Comparison of ENCODE assay signal across 8 mouse cellular contexts in the genomic region with DNA sequence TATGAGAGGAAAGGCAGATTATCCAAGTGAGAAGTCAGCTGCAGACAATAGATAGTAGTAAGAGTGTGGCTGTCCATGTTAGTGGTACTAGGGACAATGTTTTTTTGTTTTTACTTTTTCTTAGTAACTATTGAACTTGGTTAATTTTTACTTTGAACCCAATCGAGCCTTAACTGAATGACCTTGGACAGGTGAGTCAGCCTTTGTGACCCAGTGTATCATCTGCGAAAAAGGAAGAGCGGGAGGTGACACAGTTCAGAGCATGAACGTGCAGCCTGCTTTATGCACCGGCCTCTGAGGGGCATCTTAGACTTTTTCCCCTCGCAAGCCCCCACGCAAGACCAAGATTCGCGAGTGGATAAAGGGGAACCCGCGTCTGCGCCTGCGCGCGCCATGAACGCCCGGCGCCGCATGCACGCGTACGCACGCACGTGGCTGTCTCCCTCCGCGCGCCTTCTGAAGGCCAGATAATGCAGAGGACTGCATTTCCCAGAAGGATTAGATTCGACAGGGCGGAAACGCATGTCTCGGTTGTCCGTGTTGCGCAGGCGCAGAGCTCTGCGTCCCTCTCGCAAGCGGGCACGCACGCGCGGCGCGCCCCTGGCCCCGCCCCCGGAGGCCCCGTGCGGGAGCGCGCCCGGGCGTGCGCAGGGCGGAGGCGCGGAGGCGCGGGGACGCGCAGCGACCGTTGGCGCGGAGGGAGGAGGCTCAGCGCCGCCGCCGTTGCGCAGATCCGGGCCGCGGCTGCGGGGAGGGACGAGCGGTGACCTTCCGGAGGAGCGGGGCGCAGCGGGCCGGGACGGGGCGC. TPM values are rescaled to one million over a fixed set of nuclear protein-coding genes. Genes with fewer than 3 reads are reported as not detected.
DNase-seq lines count a peak whose midpoint lies in the region; ATAC-seq lines count a peak whose summit lies in the region.

No protein-coding gene starts in this region.

- H3K9ac ChIP-seq in kidney, embryonic 15.5 days, result peak overlapping the region; percentile 100

- H3K9me3 ChIP-seq in heart, embryonic 10.5 days, result no peaks in the 10 kb centered on the region
- no peaks in the 10 kb centered on the region for H3K9me3 ChIP-seq in kidney, embryonic 15.5 days (replicated peaks)

- peak; percentile 74 for ATAC-seq in erythroblast, adult 5-6 weeks (replicated peaks; ENCODE audit: low FRiP score, poor library complexity, severe bottlenecking)
- peak; percentile 33 for ATAC-seq in kidney, embryonic 15.5 days (replicated peaks; ENCODE audit: low FRiP score)
- ATAC-seq in monocyte, adult 5-6 weeks (replicated peaks; ENCODE audit: insufficient number of reproducible peaks, low FRiP score, low TSS enrichment, poor library complexity, severe bottlenecking), result peak; percentile 76

- peaks cover 66% of the 10 kb centered on the region for H3K4me1 ChIP-seq in heart, embryonic 10.5 days
- H3K4me1 ChIP-seq in kidney, embryonic 15.5 days, result peaks cover 65% of the 10 kb centered on the region

- H3K36me3 ChIP-seq in heart, embryonic 10.5 days, result peaks cover 23% of the 10 kb centered on the region
- H3K36me3 ChIP-seq in kidney, embryonic 15.5 days, result peaks cover 22% of the 10 kb centered on the region

- 2% methylated on average over 81 of the region's 81 CpGs for WGBS in heart, embryonic 10.5 days
- WGBS in kidney, embryonic 15.5 days, result 1% methylated on average over 81 of the region's 81 CpGs

- peak overlapping the region; percentile 99 for H3K27ac ChIP-seq in heart, embryonic 10.5 days
- peak overlapping the region; percentile 82 for H3K27ac ChIP-seq in kidney, embryonic 15.5 days

- H3K4me2 ChIP-seq in kidney, embryonic 15.5 days, result peak overlapping the region; percentile 83

- H3K27me3 ChIP-seq in heart, embryonic 10.5 days (ENCODE audit: insufficient read depth, poor library complexity, severe bottlenecking), result no peaks in the 10 kb centered on the region
- H3K27me3 ChIP-seq in kidney, embryonic 15.5 days, result no peaks in the 10 kb centered on the region

- peak overlapping the region; percentile 81 for H3K4me3 ChIP-seq in heart, embryonic 10.5 days
- peak overlapping the region; percentile 98 for H3K4me3 ChIP-seq in kidney, embryonic 15.5 days (replicated peaks)

- peak; percentile 97 to 99 for DNase-seq in B cell, adult 2 months
- DNase-seq in brain, adult 2 months (ENCODE audit: low read depth, low spot score), result peak; percentile 100
- peak; percentile 99 for DNase-seq in heart, embryonic 10.5 days (ENCODE audit: low spot score)
- peak; percentile 100 for DNase-seq in liver
- peak; percentile 99 for DNase-seq in spleen, postnatal 4 days (ENCODE audit: low spot score in 2 of 2)

RNA-seq across cellular contexts. Expression of a gene that starts 3.3 kb away (rescaled TPM):
- total RNA-seq in erythroblast, adult 5-6 weeks (2015; ENCODE audit: low replicate concordance), result 13.8 and 17.1 TPM in 2 replicates
- 29.8 and 35.3 TPM in 2 replicates for total RNA-seq in erythroblast, adult 5-6 weeks (2017; ENCODE audit: low replicate concordance)
- polyA plus RNA-seq in heart, embryonic 10.5 days (2016; fragmentation: Nextera tagmentation; extraction: Ambion mirVana), result 40.2 and 58.0 TPM in 2 replicates
- 56.3 and 58.5 TPM in 2 replicates for polyA plus RNA-seq in kidney, embryonic 15.5 days (2015; fragmentation: Nextera tagmentation; extraction: Ambion mirVana)
- 85.1 to 132 TPM (median 92.5 TPM) in 3 replicates for total RNA-seq in monocyte, adult 5-6 weeks (2017)

RNA-seq across cellular contexts. Expression of a gene that starts 3.7 kb away (rescaled TPM):
- not detected in 2 replicates for total RNA-seq in erythroblast, adult 5-6 weeks (2015; ENCODE audit: low replicate concordance)
- 0.77 TPM in 1 of 2 replicates, not detected in the other for total RNA-seq in erythroblast, adult 5-6 weeks (2017; ENCODE audit: low replicate concordance)
- 61.2 and 72.0 TPM in 2 replicates for polyA plus RNA-seq in heart, embryonic 10.5 days (2016; fragmentation: Nextera tagmentation; extraction: Ambion mirVana)
- polyA plus RNA-seq in kidney, embryonic 15.5 days (2015; fragmentation: Nextera tagmentation; extraction: Ambion mirVana), result 34.2 and 37.0 TPM in 2 replicates
- 3.8 to 4.7 TPM in 2 of 3 replicates, not detected in the other for total RNA-seq in monocyte, adult 5-6 weeks (2017)

RNA-seq across cellular contexts. Expression of a gene that starts 15.6 kb away (rescaled TPM):
- total RNA-seq in erythroblast, adult 5-6 weeks (2015; ENCODE audit: low replicate concordance), result 25.7 and 25.9 TPM in 2 replicates
- total RNA-seq in erythroblast, adult 5-6 weeks (2017; ENCODE audit: low replicate concordance), result 13.0 and 14.2 TPM in 2 replicates
- polyA plus RNA-seq in heart, embryonic 10.5 days (2016; fragmentation: Nextera tagmentation; extraction: Ambion mirVana), result 432 and 538 TPM in 2 replicates
- 376 and 387 TPM in 2 replicates for polyA plus RNA-seq in kidney, embryonic 15.5 days (2015; fragmentation: Nextera tagmentation; extraction: Ambion mirVana)
- total RNA-seq in monocyte, adult 5-6 weeks (2017), result 60.9 to 74.8 TPM (median 61.4 TPM) in 3 replicates

RNA-seq across cellular contexts. Expression of a gene that starts 27.7 kb away (rescaled TPM):
- 509 and 541 TPM in 2 replicates for total RNA-seq in erythroblast, adult 5-6 weeks (2015; ENCODE audit: low replicate concordance)
- total RNA-seq in erythroblast, adult 5-6 weeks (2017; ENCODE audit: low replicate concordance), result 422 and 457 TPM in 2 replicates
- polyA plus RNA-seq in heart, embryonic 10.5 days (2016; fragmentation: Nextera tagmentation; extraction: Ambion mirVana), result 774 and 882 TPM in 2 replicates
- polyA plus RNA-seq in kidney, embryonic 15.5 days (2015; fragmentation: Nextera tagmentation; extraction: Ambion mirVana), result 1,002 and 1,019 TPM in 2 replicates
- total RNA-seq in monocyte, adult 5-6 weeks (2017), result 1,267 to 1,604 TPM (median 1,393 TPM) in 3 replicates

RNA-seq across cellular contexts. Expression of a gene that starts 31.2 kb away (rescaled TPM):
- not detected in 2 replicates for total RNA-seq in erythroblast, adult 5-6 weeks (2015; ENCODE audit: low replicate concordance)
- total RNA-seq in erythroblast, adult 5-6 weeks (2017; ENCODE audit: low replicate concordance), result 0.09 and 0.14 TPM in 2 replicates
- polyA plus RNA-seq in heart, embryonic 10.5 days (2016; fragmentation: Nextera tagmentation; extraction: Ambion mirVana), result 0.74 and 0.78 TPM in 2 replicates
- polyA plus RNA-seq in kidney, embryonic 15.5 days (2015; fragmentation: Nextera tagmentation; extraction: Ambion mirVana), result 1.6 and 2.4 TPM in 2 replicates
- total RNA-seq in monocyte, adult 5-6 weeks (2017), result 2.3 TPM in 1 of 3 replicates, not detected in the others

Comparison
In these comparisons a context has a peak if more than half of its experiments do, and no peak if none do; other contexts are left out.
1. Peak in every context shown above with its lines: DNase-seq, ATAC-seq, H3K4me3 ChIP-seq and H3K27ac ChIP-seq.